Mouse (Mus musculus) erythroblast, embryonic 14.5 days (primary cell): ENCODE results near the gene Tex101.

Experiments used
- GATA1 ChIP-seq: IDR thresholded peaks from 2 replicates; pipeline ENCODE4 v1.6.1; 2012; ENCODE audit warnings: low read length, inconsistent platforms, mixed read lengths
- TAL1 ChIP-seq: IDR thresholded peaks from 3 replicates; pipeline ENCODE4 v1.6.1; 2012; ENCODE audit warnings: low read length, inconsistent platforms, mixed read lengths

GRCm38 (mm10) chr7:24644492-24644891, 32.0 kb downstream of the Tex101 start:
- no peak for TF ChIP-seq GATA1
- TF ChIP-seq TAL1: no peak
